Mouse (Mus musculus): ENCODE measurements around the gene Map3k13.
A peak's percentile ranks its signal among the peaks of the same experiment; 100 is the strongest.

Map3k13 gene

DNA sequence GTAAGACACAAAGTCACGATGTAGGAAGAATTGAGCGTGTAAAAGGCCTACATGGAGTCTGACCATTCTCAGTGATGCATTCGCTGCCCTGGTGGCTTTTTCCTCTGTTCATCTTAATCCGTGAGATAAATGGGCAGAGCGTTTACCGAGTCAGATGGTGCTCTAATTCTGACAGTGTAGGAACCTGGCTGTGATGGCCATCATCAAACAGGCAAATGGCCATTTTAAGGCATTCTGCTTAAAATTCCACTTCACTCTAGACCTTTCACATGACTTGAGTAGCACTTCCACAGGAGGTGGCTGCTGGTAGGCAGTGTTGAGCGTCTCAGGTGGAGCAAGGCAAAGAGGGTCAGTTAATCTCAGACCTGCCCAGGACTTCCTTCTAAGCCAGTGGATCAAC is 58.2 kb downstream of the Map3k13 start:
- DNase-seq (ENCODE audit: extremely low spot score) = no peak

DNA sequence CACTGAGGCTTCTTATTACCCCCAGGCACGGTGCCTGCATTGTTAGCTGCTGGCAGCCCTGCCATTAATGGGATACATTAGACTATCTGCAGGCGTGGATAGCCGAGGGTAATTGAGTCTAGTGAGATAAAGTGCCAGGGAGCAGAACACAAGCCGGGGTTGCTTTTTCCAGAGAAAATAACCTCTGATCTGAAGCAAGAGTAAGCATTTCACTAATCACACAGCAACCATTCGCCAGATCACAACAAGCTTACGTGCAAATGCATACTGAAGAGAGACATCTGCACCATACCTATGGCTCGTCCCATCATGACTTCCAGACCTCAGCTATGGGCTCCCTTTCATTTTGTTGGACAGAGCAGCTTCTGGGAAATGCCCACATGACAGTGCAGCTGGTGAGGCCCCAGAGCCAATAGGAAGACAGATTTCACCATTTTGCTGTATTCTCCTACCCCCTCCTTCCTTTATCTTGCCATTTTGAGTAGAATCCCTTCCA is 59.3 kb downstream of the Map3k13 start:
- no peak for DNase-seq (ENCODE audit: extremely low spot score)

DNA sequence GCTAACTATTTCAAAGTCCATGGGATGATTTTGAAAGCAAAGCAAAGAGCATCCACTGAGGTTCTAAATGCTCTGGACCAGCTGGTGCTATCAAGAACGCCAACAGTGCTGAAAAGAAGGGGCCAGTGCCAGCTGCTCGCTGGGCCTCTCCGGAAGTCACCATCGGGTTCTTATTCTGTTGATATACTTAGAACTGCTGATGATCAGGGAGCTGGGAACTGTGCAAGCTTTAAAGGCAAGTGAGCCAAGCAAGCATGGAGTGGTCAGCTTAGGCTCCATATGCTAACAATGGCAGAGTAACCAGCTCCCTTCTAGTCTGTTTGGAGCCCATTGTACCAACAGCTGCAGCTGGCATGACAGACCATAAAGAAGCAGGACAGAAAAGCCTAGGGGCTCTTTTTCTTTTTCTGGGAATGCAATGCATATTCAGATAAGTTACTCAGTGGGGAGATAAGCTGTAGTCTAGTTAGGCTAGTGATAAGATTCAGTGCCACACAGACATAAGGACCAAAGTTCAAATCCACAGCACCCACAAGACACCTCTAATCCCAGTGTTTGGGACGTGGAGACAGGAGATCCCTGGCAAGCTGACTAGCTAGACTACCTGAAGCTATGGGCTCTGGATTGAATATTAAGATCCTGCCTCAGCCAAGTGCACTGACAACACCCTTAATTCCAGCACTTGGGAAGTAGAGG is 60.6 kb downstream of the Map3k13 start:
- no peak for DNase-seq (ENCODE audit: extremely low spot score)

DNA sequence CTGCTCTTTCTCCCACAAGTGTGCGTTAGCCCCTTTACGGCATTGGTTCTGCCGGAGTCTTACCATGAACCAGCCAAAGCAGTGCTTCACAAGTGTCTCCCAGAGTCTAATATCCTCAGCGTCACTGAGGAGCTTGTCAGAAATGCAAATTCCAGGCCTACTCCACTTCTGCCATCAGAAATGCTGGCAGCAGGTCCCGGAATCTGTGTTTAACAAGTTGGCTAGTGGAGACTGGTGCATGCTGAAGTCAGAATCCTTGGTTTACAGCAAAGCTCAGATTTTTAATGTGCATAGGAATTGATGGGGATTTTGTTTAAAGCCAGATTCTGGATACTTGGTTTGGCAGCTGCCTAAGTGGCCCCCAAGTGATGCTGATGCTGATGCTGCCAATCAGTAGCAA is 62.0 kb downstream of the Map3k13 start:
- DNase-seq (ENCODE audit: extremely low spot score) = no peak

DNA sequence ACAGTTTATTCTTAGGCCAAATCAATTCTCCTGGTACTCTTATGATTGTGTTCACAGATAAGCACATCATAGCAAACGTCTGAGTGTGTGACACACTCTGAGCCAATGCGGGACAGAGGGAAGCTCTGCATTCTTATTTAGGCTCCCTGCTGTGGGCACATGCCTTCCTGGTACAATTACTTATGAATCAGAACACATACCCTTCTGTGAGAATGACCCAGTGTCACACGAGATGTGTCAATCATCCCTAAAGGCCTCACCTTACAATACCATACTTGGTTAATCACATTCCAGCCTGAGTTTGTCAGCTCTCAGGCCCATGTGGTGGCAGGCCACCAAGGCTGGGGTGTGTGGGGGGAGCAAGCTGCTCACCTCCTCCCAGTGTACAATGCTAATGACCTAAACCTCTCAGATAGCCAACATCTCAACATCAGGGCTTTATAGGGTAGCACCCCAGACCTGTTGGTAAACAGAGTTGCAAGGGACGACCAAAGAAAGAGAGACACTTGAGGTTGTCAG is 63.0 kb downstream of the Map3k13 start:
- DNase-seq (ENCODE audit: extremely low spot score) = no peak

DNA sequence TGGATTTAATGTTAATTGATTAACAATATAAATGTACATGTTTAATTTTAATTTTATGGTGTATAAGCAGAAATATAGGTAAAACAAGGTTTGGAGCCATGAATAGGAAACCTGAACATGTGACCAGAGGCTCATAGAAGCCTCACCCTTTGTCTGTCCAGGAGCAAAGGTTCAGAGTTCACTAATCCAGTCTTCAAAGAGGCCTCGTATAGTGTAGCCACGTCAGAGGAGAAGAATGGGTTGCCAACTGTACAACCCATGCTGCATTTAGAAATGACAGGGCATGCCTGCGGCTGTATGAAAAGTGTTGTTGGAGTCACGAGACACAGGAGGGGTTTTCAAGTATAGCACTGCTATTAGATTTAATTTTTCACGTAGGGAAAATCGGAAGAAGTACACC is 64.0 kb downstream of the Map3k13 start:
- no peak for DNase-seq (ENCODE audit: extremely low spot score)

DNA sequence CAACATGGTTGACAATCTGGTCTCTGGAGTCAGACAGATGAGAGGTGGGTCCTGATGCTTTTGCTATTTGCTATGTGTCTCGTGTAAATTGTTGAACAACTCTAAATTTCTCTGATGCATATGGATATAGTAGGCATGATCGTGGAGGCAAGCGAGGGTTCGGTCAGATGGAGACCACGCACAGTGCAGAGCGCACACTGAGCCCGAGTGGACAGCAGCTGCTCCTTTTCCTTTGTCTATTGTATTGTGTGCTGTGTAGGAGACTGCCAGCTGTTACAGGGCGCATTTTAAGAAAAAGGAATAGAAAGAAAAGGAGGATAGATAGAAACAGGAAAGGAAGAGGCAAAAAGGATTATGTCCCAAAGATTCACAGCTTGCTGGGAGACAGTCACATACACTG is 64.7 kb downstream of the Map3k13 start:
- no peak for DNase-seq (ENCODE audit: extremely low spot score)

DNA sequence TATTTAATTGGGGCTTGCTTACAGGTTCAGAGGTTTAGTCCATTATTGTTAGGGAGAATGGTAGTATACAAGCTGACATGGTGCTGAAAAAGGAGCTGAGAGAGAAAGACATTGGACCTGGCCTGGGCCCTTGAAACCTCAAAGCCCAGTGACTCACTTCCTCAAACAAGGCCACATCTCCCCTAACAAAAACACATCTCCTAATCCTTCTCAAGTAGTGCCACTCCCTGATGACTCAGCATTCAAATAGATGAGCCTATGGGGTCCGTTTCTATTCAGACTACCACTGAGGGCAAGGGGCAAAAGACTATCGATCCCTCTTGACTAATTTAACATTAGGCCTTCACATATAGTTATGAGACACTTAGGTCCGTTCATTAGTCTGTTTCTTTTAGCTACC is 68.3 kb downstream of the Map3k13 start:
- no peak for DNase-seq (ENCODE audit: extremely low spot score)

DNA sequence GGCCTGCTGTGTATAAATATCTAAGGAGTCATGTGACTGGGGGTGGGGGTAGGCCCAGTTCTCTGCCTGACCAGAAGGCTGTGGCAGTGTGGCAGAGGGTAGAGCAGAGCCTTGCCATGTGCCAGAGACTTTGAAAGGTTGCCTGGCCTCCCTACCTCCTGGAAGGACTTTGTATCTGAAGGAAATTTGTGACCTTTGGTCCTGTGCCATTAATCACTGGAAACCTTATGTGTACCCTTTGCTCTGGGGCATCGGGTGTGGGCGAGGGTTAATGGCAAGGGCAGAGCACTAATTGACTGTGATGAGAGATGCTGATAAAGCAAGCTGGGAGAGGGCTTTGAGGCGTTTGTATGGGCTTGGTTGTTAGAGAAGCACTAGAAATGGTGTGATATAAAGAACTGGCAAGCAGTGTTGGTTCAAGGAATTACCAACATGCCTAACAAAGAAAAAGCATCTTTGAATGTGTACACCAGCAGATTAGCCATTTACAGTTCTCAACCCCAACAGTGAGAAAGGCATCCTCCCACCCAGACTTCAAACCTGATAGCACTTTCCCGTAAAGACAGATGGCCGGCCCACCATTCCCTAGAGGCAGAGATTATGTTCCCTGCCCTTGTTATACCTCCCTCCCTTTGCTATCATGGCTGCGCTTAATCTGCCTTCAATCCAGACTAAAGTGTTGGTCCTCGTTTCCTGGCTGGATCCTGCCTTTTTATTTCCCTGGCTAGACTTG is 71.3 kb downstream of the Map3k13 start:
- DNase-seq (ENCODE audit: extremely low spot score) = peak; percentile 68

DNA sequence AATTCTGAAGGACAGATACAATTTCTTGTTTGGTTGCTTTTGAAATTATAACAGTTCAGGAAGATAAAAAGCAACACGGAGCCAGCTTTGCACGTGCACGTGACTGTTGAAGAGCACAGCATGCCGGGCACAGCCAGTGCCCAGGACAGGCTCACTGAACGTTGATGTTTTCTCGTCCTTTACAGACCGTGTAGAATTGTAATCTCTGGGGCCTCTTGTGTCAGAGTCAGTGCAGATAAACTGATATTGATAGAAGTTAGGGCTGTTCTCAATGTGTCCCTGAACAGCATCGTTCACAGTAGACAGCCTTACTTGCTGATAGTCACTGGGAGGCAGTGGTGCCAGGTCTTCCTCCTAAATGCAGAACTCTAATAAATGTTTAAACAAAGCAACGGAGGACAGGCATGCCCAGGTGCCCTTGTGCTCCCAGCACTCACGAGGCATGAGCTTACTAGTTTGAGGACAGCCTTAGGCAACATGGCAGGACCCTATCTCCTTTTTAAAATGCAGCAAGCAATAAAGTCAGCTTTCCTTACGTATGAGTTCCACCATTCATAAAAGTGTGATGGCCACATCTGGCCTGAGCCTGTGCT is 71.9 kb downstream of the Map3k13 start:
- no peak for DNase-seq (ENCODE audit: extremely low spot score)

DNA sequence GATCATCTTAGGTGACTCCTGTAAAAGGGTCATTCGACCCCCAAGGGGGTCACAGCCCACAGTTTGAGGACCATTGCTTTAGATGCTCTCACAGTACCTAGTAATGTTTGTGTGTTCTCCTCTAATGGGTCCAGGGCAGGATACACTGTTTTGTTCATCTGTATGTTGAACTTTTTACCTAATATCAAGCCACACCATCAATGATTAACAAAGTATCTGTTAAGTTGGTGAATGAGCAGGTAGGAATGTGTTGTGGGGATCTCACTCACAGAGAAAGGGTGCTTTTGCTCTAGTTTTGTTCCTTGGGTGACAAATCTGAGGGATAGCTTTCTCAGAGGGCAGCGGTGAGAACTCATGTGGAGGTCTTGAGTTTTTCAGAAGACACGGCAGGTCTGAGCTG is 73.6 kb downstream of the Map3k13 start:
- DNase-seq (ENCODE audit: extremely low spot score) = no peak

DNA sequence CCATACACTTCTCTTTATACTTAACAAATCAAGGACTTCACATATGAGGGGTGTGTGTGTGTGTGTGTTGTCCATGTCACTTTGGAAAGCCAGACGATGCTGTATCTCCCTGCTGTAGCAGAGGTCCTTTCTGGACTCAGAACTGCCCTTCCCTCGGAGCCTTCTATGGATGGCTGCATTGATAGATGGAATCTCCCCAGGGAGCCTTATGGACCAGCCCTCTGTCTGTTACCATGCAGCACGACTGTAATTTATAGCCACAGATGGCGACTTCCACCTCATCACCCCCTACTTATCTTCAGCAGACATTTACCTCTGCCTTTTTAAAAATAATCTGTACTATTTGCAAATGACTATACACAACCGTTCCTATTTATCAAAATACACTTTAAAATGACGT is 74.5 kb downstream of the Map3k13 start:
- no peak for DNase-seq (ENCODE audit: extremely low spot score)

DNA sequence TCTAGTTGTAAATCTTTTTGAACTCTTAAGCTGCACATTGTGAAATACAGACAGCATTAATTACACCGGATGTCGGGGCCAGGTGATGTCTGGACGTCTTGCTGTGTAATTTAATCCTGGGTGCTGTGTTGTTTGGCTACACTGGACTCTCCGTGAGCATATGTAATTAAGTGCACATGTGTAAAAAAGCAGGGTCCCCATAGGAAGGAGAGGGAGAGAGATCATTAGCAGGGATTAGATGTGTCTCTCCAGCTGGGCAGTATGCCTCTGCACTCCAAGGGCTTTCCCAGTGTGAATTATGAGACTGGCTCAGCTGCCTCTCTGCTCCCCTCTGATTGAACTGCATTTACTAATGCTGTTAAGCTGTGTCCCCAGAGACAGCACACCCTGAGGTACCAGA is 75.7 kb downstream of the Map3k13 start:
- DNase-seq (ENCODE audit: extremely low spot score) = peak; percentile 38

DNA sequence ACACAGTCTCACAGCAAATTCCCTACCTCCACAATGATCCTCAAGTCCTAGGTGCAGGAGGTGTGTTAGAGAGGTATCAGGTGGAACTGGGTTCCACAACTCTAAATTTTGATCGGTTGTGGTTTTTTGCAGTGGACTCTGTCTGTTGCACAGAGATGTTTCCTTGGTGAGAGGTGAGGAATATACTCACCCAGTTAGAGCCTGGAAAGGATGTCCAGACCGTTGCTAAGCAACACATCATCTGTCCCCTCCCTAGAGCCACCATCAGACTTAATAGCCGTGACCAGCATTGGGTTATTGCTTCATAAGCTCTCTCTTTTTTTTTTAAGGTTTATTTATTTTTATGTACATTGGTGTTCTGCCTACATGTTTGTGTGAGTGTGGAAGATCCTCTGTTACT is 83.6 kb downstream of the Map3k13 start:
- no peak for DNase-seq (ENCODE audit: extremely low spot score)

DNA sequence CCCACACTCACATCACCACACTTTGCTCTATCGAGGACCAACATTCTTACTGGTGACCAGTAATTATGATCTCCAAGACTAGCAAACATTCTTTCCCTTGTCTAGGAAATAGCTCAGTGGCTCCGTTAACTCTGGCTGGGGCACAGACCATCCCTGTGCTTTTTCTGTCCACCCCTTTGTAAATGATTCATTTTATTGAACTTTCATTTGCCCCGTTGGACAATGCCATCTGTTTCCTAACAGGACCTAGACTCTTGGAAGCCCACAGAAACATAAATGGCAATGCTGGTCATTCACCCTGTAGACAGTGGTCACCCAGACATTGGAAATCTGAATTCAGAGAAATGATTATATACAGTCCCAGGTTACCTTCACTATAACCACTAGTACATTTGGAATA is 84.7 kb downstream of the Map3k13 start:
- no peak for DNase-seq (ENCODE audit: extremely low spot score)

DNA sequence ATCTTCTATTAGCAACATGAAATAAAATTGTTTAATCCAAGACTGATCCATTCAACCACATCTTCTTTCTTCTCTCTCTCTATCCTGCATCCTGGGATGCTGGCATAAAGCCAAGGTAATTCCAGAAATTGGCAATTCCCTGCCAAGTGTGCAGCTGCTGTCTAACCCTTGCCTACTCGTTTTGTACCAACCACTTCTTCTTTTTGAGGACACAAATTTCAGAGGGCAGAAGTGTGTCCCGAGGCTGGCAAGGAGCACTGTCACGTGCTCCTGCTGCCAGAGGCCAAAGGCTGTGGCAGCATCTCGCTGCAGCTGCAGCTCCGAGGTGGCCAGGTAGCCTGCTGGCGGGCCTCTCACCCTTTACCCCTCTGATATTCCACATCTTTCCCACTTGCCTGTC is 87.0 kb downstream of the Map3k13 start:
- no peak for DNase-seq (ENCODE audit: extremely low spot score)

DNA sequence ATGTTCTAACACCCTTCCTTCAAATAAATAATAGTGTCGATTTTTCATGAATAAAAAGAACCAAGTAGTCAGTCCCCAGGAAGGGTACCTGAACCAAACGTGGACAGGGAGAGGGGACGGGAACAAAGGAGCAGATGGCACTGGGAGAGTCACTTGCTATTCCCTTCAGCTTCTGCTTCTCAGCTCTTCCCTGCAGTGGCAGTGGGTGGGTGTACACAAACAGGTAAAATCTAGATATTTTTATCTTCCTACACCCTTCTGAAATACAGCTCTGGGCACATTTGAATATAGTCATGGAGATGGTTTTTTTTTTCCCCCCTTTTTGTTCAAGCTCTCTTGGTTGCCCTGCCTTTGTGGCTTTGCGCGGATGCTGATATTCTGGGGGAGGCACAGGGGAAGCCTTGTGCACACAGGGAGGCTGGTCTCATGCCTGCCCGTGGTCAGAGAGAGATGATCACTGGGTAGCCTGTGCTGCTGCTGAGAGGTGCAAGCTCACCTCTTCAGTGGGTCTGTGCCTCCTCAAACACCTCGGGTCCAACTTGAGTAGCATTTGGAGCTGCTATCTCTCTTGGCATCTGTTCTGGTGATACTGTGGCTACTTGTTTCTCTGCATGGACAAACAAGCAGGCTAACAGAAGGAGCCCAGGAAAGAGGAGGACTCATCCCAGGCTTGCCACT is 87.6 kb downstream of the Map3k13 start:
- no peak for DNase-seq (ENCODE audit: extremely low spot score)

DNA sequence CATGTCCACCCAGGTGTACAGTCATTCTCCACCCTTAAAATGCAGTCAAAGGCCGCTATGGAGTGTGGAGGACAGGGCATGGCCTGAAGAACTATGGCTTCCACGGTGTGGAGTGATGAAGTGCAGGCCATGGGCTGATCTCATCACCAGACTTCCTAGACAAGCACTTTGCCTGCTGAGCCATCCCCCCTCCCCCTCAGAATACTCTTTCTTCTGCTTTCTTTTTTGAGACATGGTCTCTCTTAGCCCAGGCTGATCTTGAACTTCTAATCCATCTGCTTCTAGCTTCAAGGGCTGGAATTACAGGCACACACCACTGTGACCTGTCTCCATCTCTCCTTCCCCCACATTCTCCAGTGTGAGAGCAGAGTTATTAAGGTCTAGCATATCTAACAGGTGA is 93.5 kb downstream of the Map3k13 start:
- DNase-seq (ENCODE audit: extremely low spot score) = no peak

DNA sequence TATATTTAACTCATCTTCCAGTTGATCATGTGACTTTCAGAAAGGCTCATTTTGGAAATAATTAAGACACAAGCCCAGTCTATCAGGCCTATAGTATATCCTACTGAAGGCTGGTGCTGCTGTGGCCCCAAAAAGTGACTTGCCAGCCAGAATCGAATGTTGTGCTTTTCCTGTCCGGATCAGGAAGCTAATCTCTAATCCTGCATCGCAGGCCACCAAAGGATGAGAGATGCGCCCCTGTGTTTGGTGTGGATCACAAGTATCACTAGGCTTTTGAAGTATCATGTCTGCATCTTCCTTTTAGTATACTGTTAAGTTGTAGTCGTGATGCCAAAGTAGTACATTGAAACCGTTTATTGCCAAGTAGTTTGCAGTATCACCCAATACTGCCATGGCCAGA is 99.7 kb downstream of the Map3k13 start:
- DNase-seq (ENCODE audit: extremely low spot score) = no peak

DNA sequence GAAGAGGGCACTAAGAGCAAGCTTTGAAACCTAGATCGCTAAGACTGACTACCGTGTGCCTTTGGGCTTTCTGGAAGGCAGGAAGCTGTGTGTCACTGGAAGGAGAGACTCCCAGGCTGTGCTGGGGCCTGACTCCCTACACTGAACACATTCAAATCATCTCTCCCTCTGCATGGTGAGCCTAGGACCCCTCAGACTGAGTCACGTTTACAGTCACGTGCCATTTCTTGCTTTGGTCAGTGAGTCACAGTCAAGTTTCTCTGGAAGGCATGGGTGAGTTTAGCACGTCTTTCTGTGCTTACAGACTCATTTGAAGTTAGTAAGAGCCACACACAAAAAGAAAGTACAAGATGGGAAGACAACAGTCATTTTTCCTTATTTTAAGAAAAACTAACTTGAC is 107.1 kb downstream of the Map3k13 start:
- no peak for DNase-seq (ENCODE audit: extremely low spot score)

DNA sequence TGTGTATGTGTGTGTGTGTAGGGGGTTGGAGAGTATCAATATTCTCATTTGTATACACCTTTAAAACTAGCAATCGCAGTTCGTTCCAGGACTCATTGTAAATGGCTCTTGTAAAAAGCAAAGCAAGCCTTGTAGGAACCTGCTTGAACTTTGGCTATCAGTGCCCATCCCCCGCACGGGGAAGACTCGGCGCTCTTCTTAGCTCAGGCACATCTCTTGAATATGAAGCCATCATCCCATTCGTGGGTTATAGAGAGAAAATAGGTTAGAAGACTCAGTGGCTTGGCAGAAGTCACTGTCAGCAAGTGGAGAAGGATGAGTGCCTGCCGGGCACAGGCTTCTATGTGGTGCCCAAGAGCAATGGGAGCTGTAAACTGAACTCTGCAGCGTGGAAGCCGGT is 110.5 kb downstream of the Map3k13 start:
- no peak for DNase-seq (ENCODE audit: extremely low spot score)

DNA sequence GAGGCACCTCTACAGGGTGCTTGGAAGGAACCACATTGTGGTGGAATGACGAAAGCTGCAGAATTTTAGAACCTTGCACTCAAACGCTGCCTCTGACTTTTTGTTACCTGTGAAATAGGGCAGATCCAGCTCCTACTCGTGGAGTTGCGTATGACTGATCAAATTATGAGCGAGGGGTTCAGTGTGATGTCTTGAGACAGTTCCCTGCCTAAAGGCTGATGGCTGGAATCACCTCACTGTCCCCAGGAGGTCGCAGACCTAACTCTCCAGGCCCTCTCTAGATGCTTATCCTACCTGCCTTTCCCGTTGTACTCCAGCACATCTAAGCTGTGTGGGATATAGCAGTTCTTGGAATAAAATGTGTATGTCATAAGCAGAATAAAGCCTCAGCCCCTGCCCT is 111.8 kb downstream of the Map3k13 start:
- no peak for DNase-seq (ENCODE audit: extremely low spot score)

Measured in embryo, embryonic 9.5 days (tissue).